Mouse (Mus musculus) Muller cell, postnatal 12 days (primary cell): Measurements from ENCODE around the gene Pitx3.
A peak's percentile ranks its signal among the peaks of the same experiment; 100 is the strongest.
"Not testable (repeated sequence)": the region's sequence is repeated elsewhere in the genome, so short reads cannot be mapped to it uniquely, and the experiment has no call there.

Experiments used
- DNase-seq: peaks from one replicate; pipeline ENCODE4 v3.0.0-alpha.2; 2015; ENCODE audit errors: inconsistent ontology term

Pitx3 gene

DNA sequence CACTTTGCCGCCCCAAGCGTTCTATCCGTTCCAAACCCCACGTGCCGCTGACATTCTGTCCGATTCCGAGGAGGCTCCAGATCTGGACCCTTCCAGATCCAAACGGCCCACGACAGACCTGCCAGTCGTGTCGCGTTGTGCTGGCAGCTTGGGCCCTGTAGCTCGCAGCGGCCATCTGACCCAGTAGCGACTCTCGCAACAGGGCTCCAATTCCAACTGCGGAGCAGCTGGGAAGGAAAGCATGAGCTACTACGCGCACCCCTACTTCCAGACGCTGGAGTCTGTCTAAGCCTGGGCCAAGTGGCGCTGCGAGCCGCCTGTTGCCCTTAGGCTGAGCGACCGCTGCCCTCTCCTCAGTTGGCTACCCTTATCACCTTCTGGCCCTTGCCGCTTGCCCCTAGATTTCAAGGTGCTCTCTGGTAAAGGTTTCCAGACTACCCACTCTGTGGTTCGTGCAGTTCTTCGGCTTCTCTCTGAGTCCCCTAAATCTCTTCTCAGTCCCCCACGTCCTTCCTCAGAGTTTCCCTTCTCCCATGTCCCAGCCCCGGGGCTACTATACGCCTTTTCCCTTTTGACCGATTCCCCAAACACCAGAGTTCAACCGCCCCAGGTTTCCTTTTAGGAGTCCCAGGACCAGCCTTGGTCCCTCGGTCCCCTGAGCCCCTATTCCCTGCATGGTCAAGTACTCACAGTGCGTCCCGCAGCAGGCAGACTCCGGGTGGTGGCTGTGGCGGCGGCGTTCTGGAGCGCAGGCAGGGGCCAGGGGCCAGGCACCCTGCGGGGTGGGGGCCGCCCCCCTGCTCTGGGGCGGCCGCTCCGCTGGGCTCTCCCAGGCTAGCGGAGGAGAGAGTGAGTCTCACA lies at the start of gene Pitx3:
Gene Pitx3, minus strand, starts transcription at position 816 of the 861 bp plus-strand sequence.
- peak; percentile 27 for DNase-seq

DNA sequence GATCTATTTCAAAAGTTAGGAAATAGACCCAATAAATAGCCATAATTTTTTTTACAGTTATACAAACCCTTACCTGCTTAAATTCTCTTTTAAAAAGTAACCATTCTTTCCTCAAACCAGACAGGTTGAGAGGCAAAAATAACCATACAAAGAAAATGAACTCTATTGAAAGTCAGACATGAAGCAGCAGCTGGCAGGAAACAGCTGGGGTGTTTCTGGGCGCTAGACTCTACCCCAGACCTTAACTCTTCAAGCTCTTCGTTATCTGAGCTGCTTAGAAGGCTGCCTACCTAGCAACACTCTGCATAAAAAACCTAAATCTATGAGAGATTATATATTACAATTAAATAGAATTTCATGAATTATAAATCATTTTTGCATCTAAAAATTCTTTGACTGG lies 39.1 kb upstream of the Pitx3 start:
- DNase-seq, result no peak

- DNase-seq, result no peak
Observed at GRCm38 (mm10) chr19:46186611-46187010, 38.5 kb upstream of the Pitx3 start.

DNA sequence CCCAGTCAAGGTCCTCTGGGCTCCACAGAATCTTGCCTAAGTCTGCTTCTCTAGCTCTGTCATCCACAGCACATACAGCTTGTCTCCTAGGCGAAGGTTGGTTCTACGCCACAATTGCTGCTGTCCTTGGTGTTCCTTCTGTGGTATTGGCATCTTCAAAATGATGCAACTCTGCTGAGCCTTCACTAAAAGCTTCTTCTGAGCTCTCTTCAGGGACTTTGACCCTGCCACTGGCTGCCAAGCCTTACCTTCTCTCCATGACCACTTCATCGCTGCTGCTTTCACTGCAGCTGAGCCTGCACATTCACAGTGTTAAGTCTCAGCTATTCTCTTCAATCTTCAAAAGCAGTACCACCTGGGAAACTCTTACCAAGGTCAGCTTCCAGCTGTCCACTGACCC lies 34.1 kb upstream of the Pitx3 start:
- DNase-seq, result no peak

DNA sequence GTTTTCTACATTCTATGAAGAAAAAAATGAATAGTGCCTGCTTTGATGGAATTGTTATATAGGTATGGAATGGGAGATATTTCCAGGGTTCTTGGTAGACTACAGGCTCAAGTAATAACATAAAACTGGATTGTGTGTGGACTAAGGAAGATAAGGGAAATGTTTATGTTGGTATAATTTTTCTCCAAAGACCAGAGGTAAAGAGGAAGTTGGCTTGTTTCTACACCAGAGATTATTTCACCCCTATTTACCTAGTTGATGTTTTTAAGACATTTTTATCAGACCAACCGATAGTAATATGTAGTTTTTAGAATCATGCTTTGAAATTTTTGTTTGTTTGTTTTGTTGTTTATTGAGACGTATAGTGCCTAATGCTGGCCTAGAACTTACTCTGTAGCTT lies 32.1 kb upstream of the Pitx3 start:
- DNase-seq, result no peak

DNA sequence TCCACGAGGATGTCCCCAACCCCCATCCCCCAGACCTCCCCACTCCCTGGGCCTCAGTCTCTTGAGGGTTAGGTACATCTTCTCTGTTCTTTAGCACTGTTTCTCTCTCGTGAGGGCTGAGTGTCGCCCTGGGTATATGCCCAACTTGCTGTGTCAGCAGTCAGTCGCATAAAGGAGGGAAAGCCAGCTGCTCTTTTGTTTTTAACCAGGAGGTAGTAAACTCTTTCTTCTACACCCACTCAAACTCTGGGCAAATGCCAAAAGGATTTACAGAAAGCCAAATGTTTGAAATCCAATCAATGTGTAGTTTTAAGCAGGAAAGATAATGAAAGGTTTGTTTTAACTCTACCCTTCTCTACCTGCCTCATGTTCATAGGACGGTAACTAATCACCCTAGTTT lies 28.9 kb upstream of the Pitx3 start:
- DNase-seq, result peak; percentile 48

- no peak for DNase-seq
Observed at GRCm38 (mm10) chr19:46175173-46175572, 27.0 kb upstream of the Pitx3 start.

GRCm38 (mm10) chr19:46172541-46172940 lies 24.4 kb upstream of the Pitx3 start:
- DNase-seq, result no peak

GRCm38 (mm10) chr19:46169913-46170312 lies 21.8 kb upstream of the Pitx3 start:
- no peak for DNase-seq

GRCm38 (mm10) chr19:46169396-46169795 lies 21.3 kb upstream of the Pitx3 start:
- no peak for DNase-seq

GRCm38 (mm10) chr19:46167169-46167568 lies 19.0 kb upstream of the Pitx3 start:
- DNase-seq, result not testable (repeated sequence)

DNA sequence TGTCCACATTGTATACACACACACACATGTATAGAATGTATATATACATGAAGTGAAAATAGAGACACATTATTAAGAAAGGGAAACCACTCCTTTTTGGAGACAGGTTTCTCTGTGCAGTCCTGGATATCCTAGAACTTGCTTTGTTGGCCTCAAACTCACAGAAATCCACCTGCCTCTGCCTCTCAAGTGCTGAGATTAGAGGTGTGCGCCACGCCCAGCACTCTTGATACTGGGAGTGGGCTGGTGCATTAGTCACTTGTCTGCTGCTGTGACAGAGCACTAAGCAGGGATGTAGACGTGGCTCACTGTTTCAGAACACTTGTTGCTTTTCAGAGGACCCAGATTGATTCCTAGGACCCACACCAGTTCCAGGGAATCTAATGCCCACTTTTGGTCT lies 17.8 kb upstream of the Pitx3 start:
- DNase-seq, result no peak

- peak; percentile 98 for DNase-seq
Observed at GRCm38 (mm10) chr19:46152127-46152803, 4.1 kb upstream of the Pitx3 start, which contains the start of gene Gbf1. TSS of gene Gbf1 (plus strand) at chr19:46152509.

DNA sequence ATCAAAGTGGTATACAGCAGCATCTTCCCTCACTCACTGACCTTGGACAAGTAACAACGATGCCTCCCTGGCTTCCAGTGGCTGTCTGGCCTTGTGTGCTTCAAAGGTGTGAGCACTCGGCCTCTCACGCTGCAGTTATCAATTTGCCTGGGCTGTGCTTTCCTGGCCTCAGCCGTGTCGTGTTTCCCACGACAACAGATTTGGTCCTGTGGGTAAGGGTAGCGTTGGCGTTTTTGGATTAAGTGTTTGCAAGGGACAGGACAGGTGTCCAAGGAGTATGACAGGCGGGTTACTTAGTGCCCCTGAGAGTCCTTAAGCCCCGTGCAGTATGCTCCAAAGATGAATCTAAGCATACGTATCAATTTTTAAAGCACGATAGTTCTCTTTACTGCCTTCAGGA lies 965 bp upstream of the Pitx3 start:
- no peak for DNase-seq

- peak; percentile 87 for DNase-seq
Observed at GRCm38 (mm10) chr19:46148372-46148760, 240 bp upstream of the Pitx3 start.

- DNase-seq, result no peak
Observed at GRCm38 (mm10) chr19:46141091-46141490, 7.0 kb downstream of the Pitx3 start.

GRCm38 (mm10) chr19:46140324-46140723 lies 7.8 kb downstream of the Pitx3 start:
- no peak for DNase-seq

DNA sequence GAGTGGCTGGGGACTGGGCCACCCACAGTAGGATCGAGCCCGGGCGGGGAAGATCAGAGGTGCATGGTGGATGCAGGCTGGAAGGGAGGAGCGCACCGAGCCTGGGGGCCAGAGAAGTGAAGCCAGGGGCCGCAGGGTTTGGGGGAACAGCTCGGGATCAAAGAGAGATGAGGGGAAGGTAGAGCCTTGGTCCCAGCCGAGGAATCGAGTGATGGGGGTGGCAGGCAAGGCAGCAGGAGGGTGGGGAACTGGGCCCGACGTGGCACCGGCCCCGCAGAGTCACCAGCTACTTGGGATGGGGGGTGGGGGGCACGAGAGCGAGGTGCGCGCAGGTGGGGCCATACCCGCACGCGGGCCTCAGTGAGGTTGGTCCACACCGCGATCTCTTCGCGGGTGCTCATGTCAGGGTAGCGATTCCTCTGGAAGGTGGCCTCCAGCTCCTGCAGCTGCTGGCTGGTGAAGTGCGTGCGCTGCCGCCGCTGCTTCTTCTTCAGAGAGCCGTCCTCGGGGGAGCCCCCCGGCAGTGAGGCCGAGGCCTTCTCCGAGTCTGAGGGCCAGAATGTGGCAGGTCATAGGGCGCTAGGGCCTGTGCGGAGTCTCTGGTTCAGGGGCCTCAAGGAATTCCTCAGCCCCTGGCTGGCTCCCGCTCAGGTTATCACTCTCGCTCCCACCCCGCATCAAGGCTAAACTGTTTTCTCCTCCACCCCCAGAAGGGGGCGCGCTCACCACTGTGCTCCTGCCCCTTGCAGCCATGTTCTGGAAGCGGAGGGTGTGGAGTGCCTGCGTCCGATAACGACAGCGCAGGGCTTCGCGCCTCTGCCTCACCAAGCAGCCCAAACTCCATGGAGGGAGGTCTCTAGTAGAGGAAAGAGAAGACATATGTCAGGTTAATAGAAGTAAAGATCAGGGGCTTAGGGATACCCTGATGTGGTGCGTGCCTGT lies 11.2 kb downstream of the Pitx3 start:
- DNase-seq, result peak; percentile 78

GRCm38 (mm10) chr19:46135789-46136638 lies 12.1 kb downstream of the Pitx3 start:
- peak; percentile 75 for DNase-seq

GRCm38 (mm10) chr19:46135297-46135696 lies 12.8 kb downstream of the Pitx3 start:
- peak; percentile 88 for DNase-seq

- DNase-seq, result no peak
Observed at GRCm38 (mm10) chr19:46132577-46132976, 15.5 kb downstream of the Pitx3 start.
